Mouse (Mus musculus) spleen, adult 2 months (tissue): ENCODE data around the gene Terf2ip.

Source experiments
- CTCF ChIP-seq: fragments of 200-500 bp; IDR thresholded peaks from 2 replicates; pipeline ENCODE4 v1.5.1; 2011; ENCODE audit warnings: mild to moderate bottlenecking, inconsistent platforms; ENCODE audit not compliant: insufficient read depth, insufficient read length, insufficient replicate concordance; ENCODE audit errors: extremely low read depth
- POLR2A ChIP-seq: fragments of 200-500 bp; IDR thresholded peaks from 2 replicates; pipeline ENCODE4 v1.6.1; 2011; ENCODE audit warnings: low read depth, low read length, inconsistent platforms

DNA sequence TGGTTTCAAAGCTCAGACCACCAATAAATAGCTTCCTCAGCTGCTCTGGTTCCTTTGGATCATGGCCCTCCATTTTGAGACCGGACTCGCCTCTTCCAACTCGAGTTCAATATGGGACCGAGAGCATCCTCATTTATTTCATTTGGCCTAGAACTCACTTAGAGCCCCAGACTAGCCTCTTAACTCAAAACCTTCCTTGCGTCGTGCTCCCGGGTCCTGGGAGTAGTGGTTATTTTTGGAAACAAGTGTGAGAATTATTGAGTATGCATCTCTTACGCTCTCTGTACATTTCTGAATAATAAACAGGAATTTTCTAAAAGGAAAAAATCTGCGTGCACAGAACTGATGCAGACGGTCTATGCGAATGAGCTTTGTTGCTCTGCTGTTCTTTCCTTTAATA, 3.7 kb downstream of the Terf2ip start, which contains the start of gene Gm6793:
- TF ChIP-seq POLR2A = no peak
- no peak for TF ChIP-seq CTCF
